In genomic region chr10:17528116-17528515, GRCm38 (mm10) we compare ENCODE assay signal across 14 mouse cellular contexts.
DNase-seq lines count a peak whose midpoint lies in the region; ATAC-seq and TF ChIP-seq lines count a peak whose summit lies in the region.
"Had no signal": no experiment of that assay in that cellular context is flagged by ENCODE, and none has a peak within 500 bp of the region (broad histone marks: within the 10 kb centered on the region; RNA-seq: fewer than 3 reads in every experiment).

No protein-coding gene starts in this region.

- H3K4me1 ChIP-seq in heart, embryonic 15.5 days (replicated peaks), result peaks cover 15% of the 10 kb centered on the region
- H3K4me1 ChIP-seq in heart, embryonic 10.5 days, result no peaks in the 10 kb centered on the region
- H3K4me1 ChIP-seq in limb, embryonic 11.5 days (ENCODE audit: control insufficient read depth, insufficient read depth, low read length), result no peaks in the 10 kb centered on the region
- H3K4me1 ChIP-seq in limb, embryonic 10.5 days, result peaks cover 5% of the 10 kb centered on the region
- 0 out of 2 replicates have a peak, but pooled peaks cover 2% of the 10 kb centered on the region for H3K4me1 ChIP-seq in stomach, embryonic 15.5 days
- H3K4me1 ChIP-seq in thymus, adult 2 months (replicated peaks; ENCODE audit: control insufficient read depth, insufficient read depth, low read length), result no peaks in the 10 kb centered on the region
- H3K4me1 ChIP-seq: hindbrain, embryonic 13.5 days had no signal

- H3K9ac ChIP-seq in heart, embryonic 15.5 days, result no peak overlapping the region
- H3K9ac ChIP-seq in limb, embryonic 11.5 days (ENCODE audit: low read length), result no peak overlapping the region
- H3K9ac ChIP-seq in stomach, embryonic 15.5 days, result no peak overlapping the region
- H3K9ac ChIP-seq: hindbrain, embryonic 13.5 days; limb, embryonic 12.5 days had no signal

- no peak overlapping the region for H3K4me2 ChIP-seq in heart, embryonic 15.5 days
- H3K4me2 ChIP-seq in limb, embryonic 11.5 days (ENCODE audit: low read depth, severe bottlenecking), result no peak overlapping the region
- H3K4me2 ChIP-seq in stomach, embryonic 15.5 days, result no peak overlapping the region
- H3K4me2 ChIP-seq: hindbrain, embryonic 13.5 days; limb, embryonic 12.5 days had no signal

- H3K27ac ChIP-seq in heart, embryonic 15.5 days, result no peak overlapping the region
- H3K27ac ChIP-seq in heart, embryonic 10.5 days, result no peak overlapping the region
- no peak overlapping the region for H3K27ac ChIP-seq in limb, embryonic 11.5 days (replicated peaks; ENCODE audit: low read depth, low read length)
- no peak overlapping the region for H3K27ac ChIP-seq in limb, embryonic 10.5 days
- H3K27ac ChIP-seq in stomach, embryonic 15.5 days, result peak overlapping the region; percentile 33; the same call in 1 of the 2 replicates
- no peak overlapping the region for H3K27ac ChIP-seq in thymus, adult 2 months (ENCODE audit: control insufficient read depth, insufficient read depth, low read length)
- H3K27ac ChIP-seq: hindbrain, embryonic 13.5 days; limb, embryonic 12.5 days had no signal

- H3K9me3 ChIP-seq in heart, embryonic 15.5 days (replicated peaks), result no peaks in the 10 kb centered on the region
- no peaks in the 10 kb centered on the region for H3K9me3 ChIP-seq in heart, embryonic 10.5 days
- no peaks in the 10 kb centered on the region for H3K9me3 ChIP-seq in limb, embryonic 11.5 days (ENCODE audit: control insufficient read depth, low read length)
- no peaks in the 10 kb centered on the region for H3K9me3 ChIP-seq in limb, embryonic 10.5 days (replicated peaks)
- no peaks in the 10 kb centered on the region for H3K9me3 ChIP-seq in stomach, embryonic 15.5 days
- H3K9me3 ChIP-seq: hindbrain, embryonic 13.5 days; limb, embryonic 12.5 days had no signal

- 46% methylated on average over 2 of the region's 2 CpGs for WGBS in heart, embryonic 15.5 days
- WGBS in heart, embryonic 10.5 days, result 78% methylated on average over 2 of the region's 2 CpGs
- WGBS in limb, embryonic 11.5 days, result 75% methylated on average over 2 of the region's 2 CpGs
- 87% methylated on average over 2 of the region's 2 CpGs for WGBS in limb, embryonic 10.5 days
- WGBS in stomach, embryonic 15.5 days, result 44% methylated on average over 2 of the region's 2 CpGs
- WGBS in thymus, adult 2 months, result 47% methylated on average over 2 of the region's 2 CpGs

- no peak overlapping the region for H3K4me3 ChIP-seq in heart, embryonic 15.5 days
- H3K4me3 ChIP-seq in heart, embryonic 10.5 days, result no peak overlapping the region
- no peak overlapping the region for H3K4me3 ChIP-seq in limb, embryonic 11.5 days (ENCODE audit: low read depth, low read length)
- H3K4me3 ChIP-seq in limb, embryonic 10.5 days, result no peak overlapping the region
- no peak overlapping the region for H3K4me3 ChIP-seq in stomach, embryonic 15.5 days (replicated peaks)
- no peak overlapping the region for H3K4me3 ChIP-seq in thymus, adult 2 months (ENCODE audit: control insufficient read depth, insufficient read depth, low read length)
- H3K4me3 ChIP-seq: hindbrain, embryonic 13.5 days; limb, embryonic 12.5 days had no signal

- no peak for TF ChIP-seq CTCF in thymus, adult 2 months (IDR thresholded peaks at IDR 0.05; ENCODE audit: borderline replicate concordance, control insufficient read depth, extremely low read depth, insufficient read depth, low read length, poor library complexity)

- DNase-seq in heart, embryonic 10.5 days (ENCODE audit: low spot score), result no peak
- DNase-seq in limb, embryonic 11.5 days (ENCODE audit: low spot score), result peak; percentile 31
- no peak for DNase-seq in limb, embryonic 10.5 days (ENCODE audit: low spot score)
- peak; percentile 24 for DNase-seq in gastrocnemius, postnatal 25 days
- no peak for DNase-seq in thymus, adult 2 months
- DNase-seq: cerebellum, postnatal 25 days; layer of hippocampus, adult 9-11 months; spleen, adult 18-20 months; thymus, postnatal 14 days had no signal

- no peak for TF ChIP-seq POLR2A in thymus, adult 2 months (IDR thresholded peaks at IDR 0.05; ENCODE audit: control insufficient read depth, extremely low read depth, insufficient read depth, low read length, poor library complexity)

- no peaks in the 10 kb centered on the region for H3K36me3 ChIP-seq in heart, embryonic 15.5 days
- no peaks in the 10 kb centered on the region for H3K36me3 ChIP-seq in heart, embryonic 10.5 days
- no peaks in the 10 kb centered on the region for H3K36me3 ChIP-seq in limb, embryonic 11.5 days (ENCODE audit: control insufficient read depth, insufficient read depth, low read length)
- H3K36me3 ChIP-seq in limb, embryonic 10.5 days, result no peaks in the 10 kb centered on the region
- no peaks in the 10 kb centered on the region for H3K36me3 ChIP-seq in stomach, embryonic 15.5 days
- no peaks in the 10 kb centered on the region for H3K36me3 ChIP-seq in thymus, adult 2 months (ENCODE audit: control insufficient read depth, insufficient read depth, low read length)
- H3K36me3 ChIP-seq: hindbrain, embryonic 13.5 days; limb, embryonic 12.5 days had no signal

- ATAC-seq in heart, embryonic 15.5 days (replicated peaks; ENCODE audit: insufficient number of reproducible peaks, insufficient read depth, low FRiP score, low read depth), result 0 out of 2 replicates have a peak, but pooled peaks have one; percentile 35
- ATAC-seq in limb, embryonic 11.5 days (ENCODE audit: insufficient number of reproducible peaks, low FRiP score, low TSS enrichment, low read depth), result no peak
- peak; percentile 76; the same call in 1 of the 2 replicates for ATAC-seq in stomach, embryonic 15.5 days (ENCODE audit: insufficient read depth, low FRiP score, low read depth)

- H3K27me3 ChIP-seq in heart, embryonic 15.5 days, result no peaks in the 10 kb centered on the region
- H3K27me3 ChIP-seq in heart, embryonic 10.5 days (ENCODE audit: insufficient read depth, poor library complexity, severe bottlenecking), result no peaks in the 10 kb centered on the region
- H3K27me3 ChIP-seq in limb, embryonic 11.5 days (ENCODE audit: control insufficient read depth, insufficient read depth, low read length), result no peaks in the 10 kb centered on the region
- H3K27me3 ChIP-seq in limb, embryonic 10.5 days (ENCODE audit: low read depth, poor library complexity, severe bottlenecking), result no peaks in the 10 kb centered on the region
- H3K27me3 ChIP-seq in stomach, embryonic 15.5 days (replicated peaks), result no peaks in the 10 kb centered on the region
- no peaks in the 10 kb centered on the region for H3K27me3 ChIP-seq in thymus, adult 2 months (ENCODE audit: control insufficient read depth, insufficient read depth, low read length)
- H3K27me3 ChIP-seq: CH12.LX; hindbrain, embryonic 13.5 days; limb, embryonic 12.5 days had no signal

Comparison
In these comparisons a context has a peak if more than half of its experiments do, and no peak if none do; other contexts are left out.
1. DNase-seq: peak in limb, embryonic 11.5 days (single experiment) and gastrocnemius, postnatal 25 days (single experiment); none in heart, embryonic 10.5 days (single experiment), limb, embryonic 10.5 days (single experiment) and thymus, adult 2 months (single experiment).